Mouse (Mus musculus): ENCODE results near the gene Lmntd2. TPM values are rescaled to one million over a fixed set of nuclear protein-coding genes. Genes with fewer than 3 reads are reported as not detected.

Lmntd2 gene
- polyA plus RNA-seq, 1 experiment from 2014 or later = 0.49 TPM

DNA sequence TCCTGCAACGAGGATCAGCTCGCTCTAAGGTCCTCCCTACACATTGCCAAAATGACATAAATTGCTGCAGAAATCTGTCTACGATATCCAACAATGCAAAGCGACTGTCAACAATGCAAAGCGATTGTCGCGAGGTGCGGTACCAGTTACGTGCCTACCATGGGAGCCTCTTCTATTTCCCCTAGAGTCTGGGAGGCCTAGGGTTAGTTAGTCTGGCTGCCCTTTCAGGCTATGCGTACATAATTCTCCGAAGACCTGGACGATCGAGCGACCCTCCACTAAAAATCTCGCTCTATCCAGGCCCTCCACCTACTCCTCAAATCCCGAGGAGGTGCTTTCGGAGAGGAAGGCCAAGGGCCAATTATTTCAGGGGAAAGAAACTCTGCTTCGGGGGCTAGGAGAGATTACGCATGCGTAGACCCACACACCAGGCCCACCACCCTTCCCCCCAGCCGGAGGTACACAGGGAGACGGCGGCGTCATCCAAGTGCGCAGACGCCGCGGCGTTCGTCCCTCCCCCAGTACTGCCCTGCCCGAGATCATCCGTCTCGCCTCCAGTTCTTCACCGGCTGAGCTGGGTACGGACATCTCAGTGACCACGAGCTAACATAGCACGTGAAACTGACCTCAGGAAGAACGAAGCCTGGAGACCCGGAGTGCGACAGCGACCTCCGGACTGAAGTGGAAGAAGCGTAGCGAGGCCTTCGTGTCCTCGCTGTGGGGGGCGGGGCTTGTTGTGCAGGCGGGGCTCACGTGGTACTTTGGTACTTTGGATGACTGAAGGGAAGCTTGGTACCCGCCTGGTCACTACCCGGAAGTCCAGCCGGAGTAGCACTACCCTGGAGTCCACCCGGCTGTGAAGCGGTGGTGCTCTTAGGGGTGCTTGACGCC lies 41.5 kb downstream of the Lmntd2 start, which contains the start of gene Rnh1:
Gene Rnh1, minus strand, starts transcription at position 742 of the 891 bp plus-strand sequence.
- Histone ChIP-seq H3K27me3 (ENCODE audit: insufficient read depth, low read length) (no peaks in the 10 kb centered on the region), H3K4me2 (ENCODE audit: low read depth, low read length) (peak within 1 kb of the TSS; percentile 94), H3K9me3 (ENCODE audit: low read length) (no peaks in the 10 kb centered on the region), H3K4me3 (ENCODE audit: low read depth, low read length) (peak within 1 kb of the TSS; percentile 68), H3K9ac (replicated peaks) (peak within 1 kb of the TSS; percentile 75), H3K36me3 (replicated peaks; ENCODE audit: insufficient read depth, low read length) (no peaks in the 10 kb centered on the region), H3K27ac (ENCODE audit: low read depth) (peak within 1 kb of the TSS; percentile 94), H3K4me1 (ENCODE audit: insufficient read depth) (peaks cover 49% of the 10 kb centered on the region)
- DNase-seq (peak; percentile 93), ATAC-seq (peak; percentile 91)
- 1% methylated on average over 55 of the region's 55 CpGs for whole genome bisulfite sequencing (ENCODE audit: insufficient replicate concordance)
- no peak for TF ChIP-seq CTCF (IDR thresholded peaks at IDR 0.05; ENCODE audit: low read depth)
- 0 out of 2 replicates have a peak, but pooled peaks have one; percentile 40 for TF ChIP-seq EP300 (IDR thresholded peaks at IDR 0.05; ENCODE audit: low read depth)

GRCm38 (mm10) chr7:141169866-141170265 lies 44.0 kb downstream of the Lmntd2 start:
- TF ChIP-seq CTCF (IDR thresholded peaks at IDR 0.05; ENCODE audit: low read depth) (no peak), EP300 (IDR thresholded peaks at IDR 0.05; ENCODE audit: low read depth) (no peak)
- Histone ChIP-seq H3K9ac (replicated peaks) (no peak overlapping the region), H3K4me2 (ENCODE audit: low read depth, low read length) (no peak overlapping the region), H3K27me3 (ENCODE audit: insufficient read depth, low read length) (no peaks in the 10 kb centered on the region), H3K4me1 (ENCODE audit: insufficient read depth) (peaks cover 52% of the 10 kb centered on the region), H3K27ac (ENCODE audit: low read depth) (peak overlapping the region; percentile 35; the same call in 1 of the 2 replicates), H3K9me3 (ENCODE audit: low read length) (no peaks in the 10 kb centered on the region), H3K36me3 (replicated peaks; ENCODE audit: insufficient read depth, low read length) (peaks cover 11% of the 10 kb centered on the region; the same call in 1 of the 2 replicates), H3K4me3 (ENCODE audit: low read depth, low read length) (no peak overlapping the region)
- ATAC-seq = no peak
- DNase-seq = no peak

GRCm38 (mm10) chr7:141169300-141169699 lies 44.6 kb downstream of the Lmntd2 start:
- peak overlapping the region; percentile 77; the same call in 1 of the 2 replicates for H3K9ac ChIP-seq (replicated peaks)
- 85% methylated on average over 1 of the region's 1 CpGs for WGBS (ENCODE audit: insufficient replicate concordance)
- ATAC-seq (no peak), DNase-seq (no peak)
- no peaks in the 10 kb centered on the region for H3K9me3 ChIP-seq (ENCODE audit: low read length)
- peak overlapping the region; percentile 86; the same call in 1 of the 2 replicates for H3K27ac ChIP-seq (ENCODE audit: low read depth)
- no peaks in the 10 kb centered on the region for H3K27me3 ChIP-seq (ENCODE audit: insufficient read depth, low read length)
- H3K36me3 ChIP-seq (replicated peaks; ENCODE audit: insufficient read depth, low read length) = peaks cover 11% of the 10 kb centered on the region
- H3K4me1 ChIP-seq (ENCODE audit: insufficient read depth) = peaks cover 52% of the 10 kb centered on the region
- TF ChIP-seq CTCF (IDR thresholded peaks at IDR 0.05; ENCODE audit: low read depth) = no peak
- TF ChIP-seq EP300 (IDR thresholded peaks at IDR 0.05; ENCODE audit: low read depth) = no peak
- no peak overlapping the region for H3K4me3 ChIP-seq (ENCODE audit: low read depth, low read length)
- H3K4me2 ChIP-seq (ENCODE audit: low read depth, low read length) = peak overlapping the region; percentile 95

- 1% methylated on average over 22 of the region's 22 CpGs for WGBS (ENCODE audit: insufficient replicate concordance)
- peak overlapping the region; percentile 77 for H3K9ac ChIP-seq (replicated peaks)
- H3K27ac ChIP-seq (ENCODE audit: low read depth) = peak overlapping the region; percentile 86
- peak overlapping the region; percentile 95 for H3K4me2 ChIP-seq (ENCODE audit: low read depth, low read length)
- H3K27me3 ChIP-seq (ENCODE audit: insufficient read depth, low read length) = no peaks in the 10 kb centered on the region
- DNase-seq (peak; percentile 80), ATAC-seq (peak; percentile 48)
- H3K9me3 ChIP-seq (ENCODE audit: low read length) = no peaks in the 10 kb centered on the region
- H3K4me3 ChIP-seq (ENCODE audit: low read depth, low read length) = peak overlapping the region; percentile 66
- peaks cover 19% of the 10 kb centered on the region for H3K36me3 ChIP-seq (replicated peaks; ENCODE audit: insufficient read depth, low read length)
- no peak for TF ChIP-seq EP300 (IDR thresholded peaks at IDR 0.05; ENCODE audit: low read depth)
- TF ChIP-seq CTCF (IDR thresholded peaks at IDR 0.05; ENCODE audit: low read depth) = no peak
- peaks cover 51% of the 10 kb centered on the region for H3K4me1 ChIP-seq (ENCODE audit: insufficient read depth)
Measured at GRCm38 (mm10) chr7:141168518-141168953, 45.3 kb downstream of the Lmntd2 start.

GRCm38 (mm10) chr7:141167901-141168517 lies 45.9 kb downstream of the Lmntd2 start:
- H3K4me1 ChIP-seq (ENCODE audit: insufficient read depth) = peaks cover 46% of the 10 kb centered on the region
- H3K27ac ChIP-seq (ENCODE audit: low read depth) = peak overlapping the region; percentile 86
- TF ChIP-seq CTCF (IDR thresholded peaks at IDR 0.05; ENCODE audit: low read depth) (no peak), EP300 (IDR thresholded peaks at IDR 0.05; ENCODE audit: low read depth) (no peak)
- H3K9ac ChIP-seq (replicated peaks) = peak overlapping the region; percentile 77
- no peaks in the 10 kb centered on the region for H3K9me3 ChIP-seq (ENCODE audit: low read length)
- H3K27me3 ChIP-seq (ENCODE audit: insufficient read depth, low read length) = no peaks in the 10 kb centered on the region
- H3K4me2 ChIP-seq (ENCODE audit: low read depth, low read length) = peak overlapping the region; percentile 95
- H3K36me3 ChIP-seq (replicated peaks; ENCODE audit: insufficient read depth, low read length) = peaks cover 24% of the 10 kb centered on the region
- DNase-seq (peak; percentile 59), ATAC-seq (peak; percentile 16)
- WGBS (ENCODE audit: insufficient replicate concordance) = 13% methylated on average over 7 of the region's 7 CpGs
- H3K4me3 ChIP-seq (ENCODE audit: low read depth, low read length) = peak overlapping the region; percentile 66

- ATAC-seq (peak; percentile 37; the same call in 1 of the 2 replicates), DNase-seq (peak; percentile 21)
- no peak overlapping the region for H3K27ac ChIP-seq (ENCODE audit: low read depth)
- no peaks in the 10 kb centered on the region for H3K27me3 ChIP-seq (ENCODE audit: insufficient read depth, low read length)
- TF ChIP-seq CTCF (IDR thresholded peaks at IDR 0.05; ENCODE audit: low read depth) (no peak), EP300 (IDR thresholded peaks at IDR 0.05; ENCODE audit: low read depth) (no peak)
- H3K4me1 ChIP-seq (ENCODE audit: insufficient read depth) = peaks cover 27% of the 10 kb centered on the region
- H3K36me3 ChIP-seq (replicated peaks; ENCODE audit: insufficient read depth, low read length) = peaks cover 51% of the 10 kb centered on the region
- WGBS (ENCODE audit: insufficient replicate concordance) = 57% methylated on average over 6 of the region's 6 CpGs
- no peaks in the 10 kb centered on the region for H3K9me3 ChIP-seq (ENCODE audit: low read length)
- no peak overlapping the region for H3K4me2 ChIP-seq (ENCODE audit: low read depth, low read length)
- H3K9ac ChIP-seq (replicated peaks) = no peak overlapping the region
- H3K4me3 ChIP-seq (ENCODE audit: low read depth, low read length) = no peak overlapping the region
Measured at GRCm38 (mm10) chr7:141164850-141165249, 49.0 kb downstream of the Lmntd2 start.

Measured in liver, postnatal 0 days (tissue).